8 mouse cellular contexts compared by ENCODE assay signal in the genomic region with DNA sequence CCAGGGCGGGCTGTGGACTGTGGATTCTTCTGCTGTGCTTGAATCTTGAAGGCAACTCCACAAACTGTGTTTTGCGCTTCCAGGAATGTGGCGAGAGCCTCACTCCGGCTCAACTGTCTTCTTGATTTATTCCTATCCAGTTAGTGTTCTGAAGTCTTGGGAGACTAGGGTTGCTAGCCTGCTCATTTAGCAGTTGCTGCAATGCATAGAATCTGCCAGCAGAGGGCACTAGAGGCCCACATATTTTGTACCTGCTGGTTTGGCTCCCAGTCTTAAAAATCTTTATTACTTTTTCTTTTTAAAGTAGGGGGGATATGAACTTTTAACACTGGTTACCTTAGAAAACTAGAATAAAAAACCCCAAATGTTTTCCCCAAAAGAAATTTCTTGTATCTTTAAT.
DNase-seq lines count a peak whose midpoint lies in the region; ATAC-seq and TF ChIP-seq lines count a peak whose summit lies in the region.

No protein-coding gene starts in this region.

- intact Hi-C loops in left cerebral cortex, postnatal 14 days (cut with DNase I) = loop anchor here (2.0 to 10.0 kb wide), 3 partner anchors 283 to 1180 kb away; no protein-coding TSS in a partner anchor

- H3K4me1 ChIP-seq in heart, embryonic 12.5 days (replicated peaks) = peaks cover 26% of the 10 kb centered on the region
- peaks cover 2% of the 10 kb centered on the region; the same call in 1 of the 2 replicates for H3K4me1 ChIP-seq in forebrain, embryonic 16.5 days (replicated peaks; ENCODE audit: control insufficient read depth, insufficient read depth, low read length)
- no peaks in the 10 kb centered on the region for H3K4me1 ChIP-seq in intestine, embryonic 15.5 days (replicated peaks)
- no peaks in the 10 kb centered on the region for H3K4me1 ChIP-seq in stomach, postnatal 0 days (replicated peaks; ENCODE audit: control insufficient read depth, insufficient read depth)

- H3K9me3 ChIP-seq in heart, embryonic 12.5 days (replicated peaks) = no peaks in the 10 kb centered on the region
- H3K9me3 ChIP-seq in forebrain, embryonic 16.5 days (ENCODE audit: control insufficient read depth, low read length) = no peaks in the 10 kb centered on the region
- no peaks in the 10 kb centered on the region for H3K9me3 ChIP-seq in intestine, embryonic 15.5 days
- H3K9me3 ChIP-seq in stomach, postnatal 0 days (ENCODE audit: control insufficient read depth, low read length) = no peaks in the 10 kb centered on the region

- no peaks in the 10 kb centered on the region for H3K27me3 ChIP-seq in heart, embryonic 12.5 days (replicated peaks)
- no peaks in the 10 kb centered on the region for H3K27me3 ChIP-seq in forebrain, embryonic 16.5 days (replicated peaks; ENCODE audit: control insufficient read depth, insufficient read depth, low read length)
- H3K27me3 ChIP-seq in intestine, embryonic 15.5 days (replicated peaks) = no peaks in the 10 kb centered on the region
- no peaks in the 10 kb centered on the region for H3K27me3 ChIP-seq in stomach, postnatal 0 days (ENCODE audit: control insufficient read depth, insufficient read depth, low read length)

- H3K36me3 ChIP-seq in heart, embryonic 12.5 days = no peaks in the 10 kb centered on the region
- H3K36me3 ChIP-seq in forebrain, embryonic 16.5 days (ENCODE audit: control insufficient read depth, insufficient read depth) = no peaks in the 10 kb centered on the region
- no peaks in the 10 kb centered on the region for H3K36me3 ChIP-seq in intestine, embryonic 15.5 days
- H3K36me3 ChIP-seq in stomach, postnatal 0 days (ENCODE audit: control insufficient read depth, insufficient read depth, low read length) = no peaks in the 10 kb centered on the region

- peak; percentile 93 for TF ChIP-seq CTCF in stomach, postnatal 0 days (IDR thresholded peaks at IDR 0.05; ENCODE audit: low read depth)

- WGBS in heart, embryonic 12.5 days = 43% methylated on average over 4 of the region's 4 CpGs
- WGBS in forebrain, embryonic 16.5 days = 36% methylated on average over 4 of the region's 4 CpGs
- WGBS in intestine, embryonic 15.5 days = 20% methylated on average over 4 of the region's 4 CpGs
- WGBS in stomach, postnatal 0 days = 24% methylated on average over 4 of the region's 4 CpGs

- H3K4me2 ChIP-seq in heart, embryonic 12.5 days = no peak overlapping the region
- H3K4me2 ChIP-seq in forebrain, embryonic 16.5 days (ENCODE audit: low read length) = no peak overlapping the region
- no peak overlapping the region for H3K4me2 ChIP-seq in intestine, embryonic 15.5 days (replicated peaks)
- no peak overlapping the region for H3K4me2 ChIP-seq in stomach, postnatal 0 days (replicated peaks; ENCODE audit: low read depth)

- no peak for ATAC-seq in heart, embryonic 12.5 days (ENCODE audit: insufficient number of reproducible peaks, low FRiP score)
- ATAC-seq in forebrain, embryonic 16.5 days = peak; percentile 29; the same call in 1 of the 2 replicates
- 0 out of 2 replicates have a peak, but pooled peaks have one; percentile 31 for ATAC-seq in intestine, embryonic 15.5 days
- no peak for ATAC-seq in stomach, postnatal 0 days (ENCODE audit: low FRiP score, low TSS enrichment)

- H3K9ac ChIP-seq in heart, embryonic 12.5 days = no peak overlapping the region
- no peak overlapping the region for H3K9ac ChIP-seq in forebrain, embryonic 16.5 days (replicated peaks; ENCODE audit: low read depth, low read length)
- no peak overlapping the region for H3K9ac ChIP-seq in intestine, embryonic 15.5 days
- no peak overlapping the region for H3K9ac ChIP-seq in stomach, postnatal 0 days (ENCODE audit: low read length)

- H3K27ac ChIP-seq in heart, embryonic 12.5 days (ENCODE audit: poor library complexity, severe bottlenecking) = no peak overlapping the region
- no peak overlapping the region for H3K27ac ChIP-seq in forebrain, embryonic 16.5 days (ENCODE audit: low read length)
- H3K27ac ChIP-seq in intestine, embryonic 15.5 days = no peak overlapping the region
- no peak overlapping the region for H3K27ac ChIP-seq in stomach, postnatal 0 days (replicated peaks)

- H3K4me3 ChIP-seq in heart, embryonic 12.5 days = no peak overlapping the region
- no peak overlapping the region for H3K4me3 ChIP-seq in forebrain, embryonic 16.5 days (replicated peaks; ENCODE audit: low read length)
- H3K4me3 ChIP-seq in intestine, embryonic 15.5 days (replicated peaks) = no peak overlapping the region
- H3K4me3 ChIP-seq in stomach, postnatal 0 days (ENCODE audit: low read depth, low read length) = no peak overlapping the region

- DNase-seq in heart, adult 8-10 months (ENCODE audit: low spot score) = peak; percentile 64
- peak; percentile 37 for DNase-seq in c-Kit-positive CD71-negative TER-119-negative erythroid progenitor cells, embryonic 14.5 days (ENCODE audit: low read depth)
- peak; percentile 77 to 92 for DNase-seq in left cerebral cortex, postnatal 14 days (ENCODE audit: low spot score in 2 of 2)
- DNase-seq in neural tube, embryonic 10.5 days (ENCODE audit: extremely low spot score, low spot score) = peak; percentile 81
- DNase-seq in stomach, postnatal 0 days (ENCODE audit: low spot score) = peak; percentile 73

- TF ChIP-seq EP300 in stomach, postnatal 0 days (optimal IDR thresholded peaks at IDR 0.05) = no peak

Comparison
In these comparisons a context has a peak if more than half of its experiments do, and no peak if none do; other contexts are left out.
1. ATAC-seq: peak in forebrain, embryonic 16.5 days (single experiment) and intestine, embryonic 15.5 days (single experiment); none in heart, embryonic 12.5 days (single experiment) and stomach, postnatal 0 days (single experiment).
2. Peak in every context shown above with its lines, with median percentiles within 50 percentile points of each other: DNase-seq.